Comparison of ENCODE assay signal across 8 mouse cellular contexts in the genomic region with DNA sequence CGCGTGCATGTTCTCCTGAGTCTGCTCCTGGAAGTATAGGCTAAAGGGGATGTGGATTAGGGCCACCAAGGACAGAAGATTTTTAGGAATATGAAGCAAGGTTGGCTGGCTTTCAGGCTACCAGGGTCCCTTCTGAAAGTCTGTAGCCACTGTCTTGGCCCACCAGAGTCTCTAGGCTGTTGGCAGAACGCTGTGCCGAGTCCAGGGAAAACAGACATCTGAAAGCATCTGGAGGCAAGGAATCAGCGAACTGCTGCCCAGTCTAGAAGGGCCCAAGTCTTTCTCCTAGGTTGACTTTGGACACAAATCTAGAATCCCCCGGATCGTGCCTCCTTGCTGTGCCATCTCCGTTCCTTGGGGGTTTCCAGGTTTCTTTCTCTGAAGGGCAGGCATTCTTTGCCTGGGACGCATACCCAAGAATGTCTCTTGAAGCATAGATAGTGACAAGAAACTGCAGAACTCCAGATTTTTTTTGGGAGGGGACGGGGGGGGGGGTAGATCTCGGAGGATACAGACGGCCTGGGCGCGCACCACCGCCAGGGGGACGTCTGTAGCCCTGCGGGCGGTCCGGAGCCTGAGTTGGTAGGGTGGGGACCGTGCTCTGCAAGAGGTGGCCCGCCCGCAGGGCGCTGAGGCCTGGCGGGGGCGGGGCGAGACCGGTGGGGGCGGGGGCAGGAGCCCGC. TPM values are rescaled to one million over a fixed set of nuclear protein-coding genes. Genes with fewer than 3 reads are reported as not detected.
DNase-seq lines count a peak whose midpoint lies in the region; ATAC-seq and TF ChIP-seq lines count a peak whose summit lies in the region.

No protein-coding gene starts in this region.

- intact Hi-C loops in heart, postnatal 14 days (cut with DNase I), result loop anchor here (2.0 kb wide), 2 partner anchors 34 to 36 kb away; no protein-coding TSS in a partner anchor

- DNase-seq in right cerebral cortex, postnatal 4 days, result peak; percentile 61
- no peak for DNase-seq in right cerebral cortex, adult 18-20 months
- DNase-seq in heart, postnatal 14 days, result peak; percentile 79 to 84
- peak; percentile 84 to 91 for DNase-seq in kidney, postnatal 4 days
- DNase-seq in frontal cortex, postnatal 36 days (ENCODE audit: low spot score in 2 of 2), result no peak

- peak overlapping the region; percentile 73; the same call in 1 of the 2 replicates for H3K9ac ChIP-seq in stomach, embryonic 14.5 days (replicated peaks; ENCODE audit: low read depth, low read length)

- no peak; the same call in 1 of the 2 replicates for TF ChIP-seq POLR2A in embryonic fibroblast, embryonic 13.5 days (IDR thresholded peaks at IDR 0.05; ENCODE audit: low read depth, low read length)

- H3K4me2 ChIP-seq in stomach, embryonic 14.5 days (replicated peaks; ENCODE audit: low read depth, low read length), result peak overlapping the region; percentile 90

- ATAC-seq in megakaryocyte-erythroid progenitor cell, adult 5-6 weeks (replicated peaks; ENCODE audit: low FRiP score, low TSS enrichment, poor library complexity, severe bottlenecking), result peak; percentile 86
- ATAC-seq in stomach, embryonic 14.5 days (ENCODE audit: insufficient number of reproducible peaks, insufficient read depth, low FRiP score, low read depth), result peak; percentile 88

- 8% methylated on average over 29 of the region's 29 CpGs for WGBS in stomach, embryonic 14.5 days

- no peaks in the 10 kb centered on the region for H3K4me1 ChIP-seq in embryonic fibroblast, embryonic 13.5 days (ENCODE audit: control insufficient read depth, insufficient read depth, low read length)
- peaks cover 8% of the 10 kb centered on the region; the same call in 1 of the 2 replicates for H3K4me1 ChIP-seq in stomach, embryonic 14.5 days (ENCODE audit: control insufficient read depth, insufficient read depth, low read length)

- H3K4me3 ChIP-seq in embryonic fibroblast, embryonic 13.5 days (ENCODE audit: insufficient read depth, low read length), result peak overlapping the region; percentile 32
- H3K4me3 ChIP-seq in stomach, embryonic 14.5 days (ENCODE audit: low read depth, low read length), result peak overlapping the region; percentile 72

- H3K36me3 ChIP-seq in stomach, embryonic 14.5 days (ENCODE audit: control insufficient read depth, insufficient read depth, low read length), result no peaks in the 10 kb centered on the region

- TF ChIP-seq CTCF in embryonic fibroblast, embryonic 13.5 days (IDR thresholded peaks at IDR 0.05; ENCODE audit: borderline replicate concordance, insufficient read depth, low read length), result peak; percentile 26; the same call in 1 of the 2 replicates

- H3K27ac ChIP-seq in embryonic fibroblast, embryonic 13.5 days (ENCODE audit: insufficient read depth, low read length), result no peak overlapping the region
- H3K27ac ChIP-seq in stomach, embryonic 14.5 days (ENCODE audit: low read length), result peak overlapping the region; percentile 86; the same call in 1 of the 2 replicates

- H3K9me3 ChIP-seq in stomach, embryonic 14.5 days (ENCODE audit: control insufficient read depth, low read depth, low read length), result peaks cover 4% of the 10 kb centered on the region; the same call in 1 of the 2 replicates

- H3K27me3 ChIP-seq in stomach, embryonic 14.5 days (ENCODE audit: control insufficient read depth, insufficient read depth, low read length), result no peaks in the 10 kb centered on the region

RNA-seq across cellular contexts. Expression of a gene that starts 0.5 kb away (rescaled TPM):
- polyA plus RNA-seq in embryonic fibroblast, embryonic 13.5 days (2011; ENCODE audit: insufficient read length, low read depth, missing spikeins), result 6.3 and 6.5 TPM in 2 replicates
- 10 to 100 TPM; 23.4 to 27.5 TPM for total RNA-seq in heart, postnatal 14 days (2021)
- total RNA-seq in megakaryocyte-erythroid progenitor cell, adult 5-6 weeks (2014; fragmentation: Nextera tagmentation), result not detected in 2 replicates
- not detected in 2 replicates for total RNA-seq in megakaryocyte-erythroid progenitor cell, adult 5-6 weeks (2017)
- 17.9 and 20.1 TPM in 2 replicates for polyA plus RNA-seq in stomach, embryonic 14.5 days (2014; fragmentation: Nextera tagmentation; extraction: Ambion mirVana)

RNA-seq across cellular contexts. Expression of a gene that starts 47.8 kb away (rescaled TPM):
- 546 and 660 TPM in 2 replicates for polyA plus RNA-seq in embryonic fibroblast, embryonic 13.5 days (2011; ENCODE audit: insufficient read length, low read depth, missing spikeins)
- 100 to 1,000 TPM; 249 to 263 TPM for total RNA-seq in heart, postnatal 14 days (2021)
- total RNA-seq in megakaryocyte-erythroid progenitor cell, adult 5-6 weeks (2014; fragmentation: Nextera tagmentation), result 253 and 288 TPM in 2 replicates
- 217 and 277 TPM in 2 replicates for total RNA-seq in megakaryocyte-erythroid progenitor cell, adult 5-6 weeks (2017)
- 490 and 495 TPM in 2 replicates for polyA plus RNA-seq in stomach, embryonic 14.5 days (2014; fragmentation: Nextera tagmentation; extraction: Ambion mirVana)

Comparison
In these comparisons a context has a peak if more than half of its experiments do, and no peak if none do; other contexts are left out.
1. DNase-seq: peak in right cerebral cortex, postnatal 4 days (single experiment), heart, postnatal 14 days (2 of 2) and kidney, postnatal 4 days (2 of 2); none in right cerebral cortex, adult 18-20 months (single experiment) and frontal cortex, postnatal 36 days (0 of 2).
2. RNA of a gene that starts 0.5 kb away (total RNA-seq): 23.4 to 27.5 TPM in heart, postnatal 14 days; not detected in megakaryocyte-erythroid progenitor cell, adult 5-6 weeks; every median in the first group is over 10 times any median in the second.